Mouse (Mus musculus): ENCODE results near the gene Dedd2. TPM values are rescaled to one million over a fixed set of nuclear protein-coding genes. Genes with fewer than 3 reads are reported as not detected.

Dedd2 gene
- polyA plus RNA-seq, 1 experiment: 8.8 TPM

DNA sequence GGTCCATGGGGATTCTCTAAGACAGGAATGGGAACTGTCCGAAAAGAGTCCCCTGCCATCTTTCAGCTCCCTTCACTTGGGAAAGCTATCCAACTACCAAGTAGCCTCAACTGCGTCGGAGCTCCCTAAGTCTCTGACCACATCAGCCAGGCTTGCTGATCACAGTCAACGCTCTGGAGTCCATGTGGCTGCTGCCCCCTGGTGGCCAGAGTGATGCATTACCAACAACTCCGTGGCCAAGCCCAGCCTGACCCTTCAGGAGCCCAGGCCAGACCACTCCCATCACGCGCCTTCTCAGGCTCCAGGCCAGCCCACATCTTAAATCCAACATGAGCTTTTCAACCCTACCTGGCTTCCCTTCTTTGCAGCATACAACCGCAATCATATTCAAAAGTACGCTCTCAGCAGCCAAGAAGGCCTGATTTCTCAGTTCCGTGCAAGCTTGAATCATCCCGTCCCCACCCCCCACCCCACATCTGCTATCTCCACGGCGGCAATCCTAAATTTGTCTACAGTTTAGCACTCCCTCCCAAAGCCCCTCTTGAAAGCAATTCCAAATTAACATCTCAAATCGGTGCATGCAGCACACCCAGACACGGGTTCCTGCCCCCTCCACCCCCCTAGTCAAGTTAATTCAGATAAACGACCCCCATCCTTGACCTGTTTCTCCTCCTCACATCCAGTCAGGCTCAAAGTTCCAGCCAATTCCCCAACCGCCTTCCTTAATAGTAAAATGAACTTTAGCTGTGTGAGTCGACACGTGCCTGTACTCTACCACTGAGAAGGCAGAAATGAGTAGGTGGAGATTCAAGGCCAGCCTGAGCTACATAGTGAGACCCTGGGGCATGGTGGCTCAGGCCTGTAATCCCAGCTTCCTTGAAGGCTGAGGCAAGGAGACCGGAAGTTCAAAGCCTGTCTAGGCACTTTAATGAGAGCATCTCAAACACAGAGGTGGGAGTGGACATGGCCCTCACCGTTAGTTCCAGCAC is 32.5 kb downstream of the Dedd2 start:
- no peaks in the 10 kb centered on the region for H3K27me3 ChIP-seq (ENCODE audit: control insufficient read depth, insufficient read depth, insufficient read length)
- no peaks in the 10 kb centered on the region for H3K36me3 ChIP-seq (ENCODE audit: control insufficient read depth, insufficient read depth)
- no peaks in the 10 kb centered on the region for H3K79me2 ChIP-seq (ENCODE audit: control insufficient read depth, insufficient read depth)
- TF ChIP-seq MYOG (IDR thresholded peaks at IDR 0.05; ENCODE audit: control insufficient read depth in 1 of 3, insufficient read depth in 1 of 3, insufficient read length in 2 of 3, low read depth in 2 of 3): peak in 1 of 3 experiments; percentile 6
- no peak for TF ChIP-seq TCF12 (IDR thresholded peaks at IDR 0.05; ENCODE audit: insufficient read depth, poor library complexity, severe bottlenecking)
- no peak for TF ChIP-seq MAX (IDR thresholded peaks at IDR 0.05; ENCODE audit: low read depth)
- H3K4me3 ChIP-seq: no peak overlapping the region
- no peak overlapping the region for H3ac ChIP-seq (ENCODE audit: control insufficient read depth, insufficient read length)
- H3K4me2 ChIP-seq (ENCODE audit: low read depth): peak overlapping the region; percentile 34

GRCm38 (mm10) chr7:25184091-25184490 is 36.3 kb downstream of the Dedd2 start:
- Histone ChIP-seq H3K27me3 (ENCODE audit: control insufficient read depth, insufficient read depth, insufficient read length) (peaks cover 30% of the 10 kb centered on the region), H3K79me2 (ENCODE audit: control insufficient read depth, insufficient read depth) (no peaks in the 10 kb centered on the region), H3K36me3 (ENCODE audit: control insufficient read depth, insufficient read depth) (no peaks in the 10 kb centered on the region), H3K4me2 (ENCODE audit: low read depth) (no peak overlapping the region), H3ac (ENCODE audit: control insufficient read depth, insufficient read length) (no peak overlapping the region), H3K4me3 (no peak overlapping the region)
- TF ChIP-seq POLR2A (IDR thresholded peaks at IDR 0.05; ENCODE audit: insufficient read length, low read depth) (no peak), USF1 (IDR thresholded peaks at IDR 0.05; ENCODE audit: low read depth) (no peak), CEBPB (IDR thresholded peaks at IDR 0.05; ENCODE audit: insufficient read depth, poor library complexity, severe bottlenecking) (no peak), MAX (IDR thresholded peaks at IDR 0.05; ENCODE audit: low read depth) (no peak)

- Histone ChIP-seq H3K4me3 (no peak overlapping the region), H3K36me3 (ENCODE audit: control insufficient read depth, insufficient read depth) (no peaks in the 10 kb centered on the region), H3K27me3 (ENCODE audit: control insufficient read depth, insufficient read depth, insufficient read length) (peaks cover 51% of the 10 kb centered on the region), H3K79me2 (ENCODE audit: control insufficient read depth, insufficient read depth) (no peaks in the 10 kb centered on the region), H3ac (ENCODE audit: control insufficient read depth, insufficient read length) (no peak overlapping the region), H3K4me2 (ENCODE audit: low read depth) (no peak overlapping the region)
- TF ChIP-seq TCF12 (IDR thresholded peaks at IDR 0.05; ENCODE audit: insufficient read depth, poor library complexity, severe bottlenecking): no peak
- TF ChIP-seq MAX (IDR thresholded peaks at IDR 0.05; ENCODE audit: low read depth): no peak
- TF ChIP-seq POLR2AphosphoS2 (IDR thresholded peaks at IDR 0.05; ENCODE audit: insufficient read length, low read depth): no peak
- TF ChIP-seq SRF (IDR thresholded peaks at IDR 0.05; ENCODE audit: control insufficient read depth, insufficient read length, low read depth): no peak
- TF ChIP-seq USF1 (IDR thresholded peaks at IDR 0.05; ENCODE audit: low read depth): no peak
- no peak for TF ChIP-seq CEBPB (IDR thresholded peaks at IDR 0.05; ENCODE audit: insufficient read depth, poor library complexity, severe bottlenecking)
- TF ChIP-seq MYOD1 (IDR thresholded peaks at IDR 0.05; ENCODE audit: control insufficient read depth in 1 of 3, insufficient read length in 2 of 3, low read depth in 2 of 3): no peak
- no peak for TF ChIP-seq E2F4 (IDR thresholded peaks at IDR 0.05; ENCODE audit: insufficient read depth)
- no peak for TF ChIP-seq REST (IDR thresholded peaks at IDR 0.05; ENCODE audit: insufficient read depth, insufficient read length)
Observed at GRCm38 (mm10) chr7:25181814-25182213, 38.6 kb downstream of the Dedd2 start.

GRCm38 (mm10) chr7:25181331-25181790 is 39.1 kb downstream of the Dedd2 start:
- Histone ChIP-seq H3K79me2 (ENCODE audit: control insufficient read depth, insufficient read depth) (no peaks in the 10 kb centered on the region), H3ac (ENCODE audit: control insufficient read depth, insufficient read length) (no peak overlapping the region), H3K27me3 (ENCODE audit: control insufficient read depth, insufficient read depth, insufficient read length) (peaks cover 55% of the 10 kb centered on the region), H3K4me3 (no peak overlapping the region), H3K4me2 (ENCODE audit: low read depth) (no peak overlapping the region), H3K36me3 (ENCODE audit: control insufficient read depth, insufficient read depth) (no peaks in the 10 kb centered on the region)
- no peak for TF ChIP-seq POLR2AphosphoS2 (IDR thresholded peaks at IDR 0.05; ENCODE audit: insufficient read length, low read depth)
- TF ChIP-seq MYOD1 (IDR thresholded peaks at IDR 0.05; ENCODE audit: control insufficient read depth in 1 of 3, insufficient read length in 2 of 3, low read depth in 2 of 3): no peak
- TF ChIP-seq E2F4 (IDR thresholded peaks at IDR 0.05; ENCODE audit: insufficient read depth): no peak
- TF ChIP-seq MYOG (IDR thresholded peaks at IDR 0.05; ENCODE audit: control insufficient read depth in 1 of 3, insufficient read depth in 1 of 3, insufficient read length in 2 of 3, low read depth in 2 of 3): no peak
- TF ChIP-seq SRF (IDR thresholded peaks at IDR 0.05; ENCODE audit: control insufficient read depth, insufficient read length, low read depth): no peak

DNA sequence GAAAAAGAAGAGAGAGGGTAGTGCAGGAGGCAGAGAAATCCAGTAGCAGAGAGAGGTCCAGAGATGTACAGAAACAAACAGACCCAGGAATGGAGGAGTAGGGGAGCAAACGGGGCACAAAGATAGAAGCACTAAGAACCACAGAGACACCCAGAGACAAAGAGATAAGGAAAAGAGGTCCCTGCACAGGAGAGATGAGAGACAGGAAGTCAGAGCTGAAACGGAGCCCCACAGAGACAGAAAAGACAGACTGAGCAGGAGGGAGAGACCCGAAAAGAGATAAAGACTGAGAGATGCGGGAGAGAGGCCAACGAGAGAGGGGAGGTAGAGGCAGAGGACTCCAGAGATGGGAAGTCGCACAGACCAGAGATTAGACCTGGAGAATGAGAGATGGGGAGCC is 39.9 kb downstream of the Dedd2 start:
- Histone ChIP-seq H3ac (ENCODE audit: control insufficient read depth, insufficient read length) (no peak overlapping the region), H3K79me2 (ENCODE audit: control insufficient read depth, insufficient read depth) (no peaks in the 10 kb centered on the region), H3K4me2 (ENCODE audit: low read depth) (no peak overlapping the region), H3K27me3 (ENCODE audit: control insufficient read depth, insufficient read depth, insufficient read length) (peaks cover 60% of the 10 kb centered on the region), H3K4me3 (no peak overlapping the region), H3K36me3 (ENCODE audit: control insufficient read depth, insufficient read depth) (no peaks in the 10 kb centered on the region)
- no peak for TF ChIP-seq USF1 (IDR thresholded peaks at IDR 0.05; ENCODE audit: low read depth)
- no peak for TF ChIP-seq MYOD1 (IDR thresholded peaks at IDR 0.05; ENCODE audit: control insufficient read depth in 1 of 3, insufficient read length in 2 of 3, low read depth in 2 of 3)
- TF ChIP-seq TCF3 (IDR thresholded peaks at IDR 0.05; ENCODE audit: insufficient read length, low read depth): no peak
- TF ChIP-seq E2F4 (IDR thresholded peaks at IDR 0.05; ENCODE audit: insufficient read depth): no peak
- no peak for TF ChIP-seq TCF12 (IDR thresholded peaks at IDR 0.05; ENCODE audit: insufficient read depth, poor library complexity, severe bottlenecking)
- TF ChIP-seq POLR2A (IDR thresholded peaks at IDR 0.05; ENCODE audit: insufficient read length, low read depth): no peak
- TF ChIP-seq MAX (IDR thresholded peaks at IDR 0.05; ENCODE audit: low read depth): no peak
- no peak for TF ChIP-seq CEBPB (IDR thresholded peaks at IDR 0.05; ENCODE audit: insufficient read depth, poor library complexity, severe bottlenecking)
- no peak for TF ChIP-seq POLR2AphosphoS2 (IDR thresholded peaks at IDR 0.05; ENCODE audit: insufficient read length, low read depth)
- TF ChIP-seq MYOG (IDR thresholded peaks at IDR 0.05; ENCODE audit: control insufficient read depth in 1 of 3, insufficient read depth in 1 of 3, insufficient read length in 2 of 3, low read depth in 2 of 3): no peak
- TF ChIP-seq REST (IDR thresholded peaks at IDR 0.05; ENCODE audit: insufficient read depth, insufficient read length): no peak

Data from myocyte (in vitro differentiated cells).